ENCODE assay signal across 13 mouse cellular contexts in the genomic region with DNA sequence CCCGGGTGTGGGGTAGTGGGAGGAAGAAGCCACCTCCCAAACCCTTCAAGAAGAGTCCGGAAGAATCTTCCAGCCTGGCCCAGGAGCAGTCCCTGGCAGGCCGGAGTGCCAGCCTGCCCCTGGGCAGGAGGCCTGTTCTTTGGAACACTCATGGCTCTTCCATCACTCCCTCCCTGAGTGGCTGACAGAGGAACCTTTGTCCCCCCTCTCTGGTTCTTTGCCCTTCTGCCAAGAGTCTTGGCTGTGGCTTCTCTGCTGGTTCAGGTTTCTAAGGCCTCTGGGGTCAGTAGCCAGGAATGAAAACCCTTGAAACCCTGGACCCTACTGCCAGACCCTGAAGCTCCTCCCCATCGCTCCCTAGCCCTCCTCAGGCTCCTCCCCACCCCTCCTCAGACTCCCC. TPM values are rescaled to one million over a fixed set of nuclear protein-coding genes. Genes with fewer than 3 reads are reported as not detected.
DNase-seq lines count a peak whose midpoint lies in the region; ATAC-seq and TF ChIP-seq lines count a peak whose summit lies in the region.
"Had no signal": no experiment of that assay in that cellular context is flagged by ENCODE, and none has a peak within 500 bp of the region (broad histone marks: within the 10 kb centered on the region; RNA-seq: fewer than 3 reads in every experiment).

No protein-coding gene starts in this region.

- H3K9me3 ChIP-seq in kidney, embryonic 15.5 days (replicated peaks), result no peaks in the 10 kb centered on the region
- H3K9me3 ChIP-seq in E14TG2a.4 (ENCODE audit: low read length), result no peaks in the 10 kb centered on the region
- H3K9me3 ChIP-seq: embryonic facial prominence, embryonic 13.5 days; heart, embryonic 15.5 days; liver, embryonic 13.5 days had no signal

- H3K9ac ChIP-seq in kidney, embryonic 15.5 days, result no peak overlapping the region
- H3K9ac ChIP-seq: embryonic facial prominence, embryonic 13.5 days; heart, embryonic 15.5 days; liver, embryonic 13.5 days had no signal

- no peak for ATAC-seq in kidney, embryonic 15.5 days (replicated peaks; ENCODE audit: low FRiP score)

- no peaks in the 10 kb centered on the region for H3K36me3 ChIP-seq in kidney, embryonic 15.5 days
- H3K36me3 ChIP-seq in E14TG2a.4 (ENCODE audit: insufficient read depth, low read length), result peaks cover 3% of the 10 kb centered on the region; the same call in 1 of the 2 replicates
- H3K36me3 ChIP-seq: embryonic facial prominence, embryonic 13.5 days; heart, embryonic 15.5 days; liver, embryonic 13.5 days had no signal

- H3K27me3 ChIP-seq in kidney, embryonic 15.5 days, result no peaks in the 10 kb centered on the region
- H3K27me3 ChIP-seq in E14TG2a.4 (ENCODE audit: insufficient read depth, low read length), result 0 out of 2 replicates have a peak, but pooled peaks cover 10% of the 10 kb centered on the region
- H3K27me3 ChIP-seq: embryonic facial prominence, embryonic 13.5 days; liver, embryonic 13.5 days had no signal

- intact Hi-C loops in gastrocnemius, adult 2 months (cut with DNase I), result no loop called here

- no peak overlapping the region for H3K4me2 ChIP-seq in kidney, embryonic 15.5 days
- H3K4me2 ChIP-seq: embryonic facial prominence, embryonic 13.5 days; heart, embryonic 15.5 days; liver, embryonic 13.5 days had no signal

- H3K4me1 ChIP-seq in kidney, embryonic 15.5 days, result peaks cover 61% of the 10 kb centered on the region
- H3K4me1 ChIP-seq in E14TG2a.4 (replicated peaks; ENCODE audit: low read depth, low read length), result peaks cover 70% of the 10 kb centered on the region

- 72% methylated on average over 4 of the region's 4 CpGs for WGBS in kidney, embryonic 15.5 days

- DNase-seq in gastrocnemius, adult 2 months, result peak; percentile 43
- no peak for DNase-seq in gastrocnemius, postnatal 4 days (ENCODE audit: low spot score in 2 of 2)
- DNase-seq in kidney, adult 9 months, result peak; percentile 60
- peak; percentile 64 for DNase-seq in brain, adult 2 months (ENCODE audit: low read depth, low spot score)
- no peak for DNase-seq in adrenal gland, postnatal 14 days
- DNase-seq: gastrocnemius, postnatal 10 days; liver, embryonic 13.5 days; lung, postnatal 14 days; right cerebral cortex, postnatal 25 days had no signal

- H3K27ac ChIP-seq in gastrocnemius, adult 2 months, result peak overlapping the region; percentile 51
- H3K27ac ChIP-seq in kidney, embryonic 15.5 days, result no peak overlapping the region
- H3K27ac ChIP-seq: embryonic facial prominence, embryonic 13.5 days; heart, embryonic 15.5 days; liver, embryonic 13.5 days had no signal

- H3K4me3 ChIP-seq in gastrocnemius, adult 2 months, result no peak overlapping the region; the same call in 1 of the 2 replicates
- no peak overlapping the region for H3K4me3 ChIP-seq in kidney, embryonic 15.5 days (replicated peaks)
- 0 out of 2 replicates have a peak overlapping the region, but pooled peaks have one; percentile 32 for H3K4me3 ChIP-seq in E14TG2a.4 (replicated peaks; ENCODE audit: low read length)
- H3K4me3 ChIP-seq: embryonic facial prominence, embryonic 13.5 days; heart, embryonic 15.5 days; liver, embryonic 13.5 days had no signal

- no peak for TF ChIP-seq CTCF in gastrocnemius, adult 2 months (IDR thresholded peaks at IDR 0.05)
- TF ChIP-seq CTCF in E14TG2a.4 (conservative IDR thresholded peaks at IDR 0.05; ENCODE audit: low read length), result no peak

RNA-seq across cellular contexts. Expression of gene Cmklr1, which starts 12.6 kb away (rescaled TPM):
- 10 to 100 TPM; 10.8 to 17.1 TPM for total RNA-seq in gastrocnemius, adult 2 months (2021)
- total RNA-seq in gastrocnemius, postnatal 4 days (2021), result 10 to 100 TPM; 16.1 to 16.7 TPM
- polyA plus RNA-seq in kidney, embryonic 15.5 days (2015; fragmentation: Nextera tagmentation; extraction: Ambion mirVana), result 5.0 and 6.0 TPM in 2 replicates
- 10.6 and 11.3 TPM in 2 replicates for total RNA-seq in adrenal gland, postnatal 14 days (2021)

Comparison
In these comparisons a context has a peak if more than half of its experiments do, and no peak if none do; other contexts are left out.
1. DNase-seq: peak in gastrocnemius, adult 2 months (single experiment), kidney, adult 9 months (single experiment) and brain, adult 2 months (single experiment); none in gastrocnemius, postnatal 4 days (0 of 2) and adrenal gland, postnatal 14 days (single experiment).